Mouse (Mus musculus) limb, embryonic 13.5 days (tissue): Measurements from ENCODE around the gene Pdcd2. TPM values are rescaled to one million over a fixed set of nuclear protein-coding genes. Genes with fewer than 3 reads are reported as not detected.
A peak's percentile ranks its signal among the peaks of the same experiment; 100 is the strongest.

ENCODE experiments used
- ATAC-seq: fragments of 200-750 bp; cut with Nextera tagmentation; 2 replicates; pipeline ENCODE4 v1.8.0; 2017; ENCODE audit warnings: low read depth, moderate number of reproducible peaks, moderate TSS enrichment; ENCODE audit not compliant: low FRiP score
- H3K27ac ChIP-seq: fragments of 300-500 bp; sonication (generic); 2 replicates; pipeline ENCODE4 v1.5.1; 2015; ENCODE audit warnings: inconsistent platforms, mild to moderate bottlenecking, moderate library complexity
- H3K27me3 ChIP-seq: fragments of 300-500 bp; sonication (generic); 2 replicates; pipeline ENCODE4 v1.6.1; 2015; ENCODE audit warnings: mild to moderate bottlenecking, inconsistent platforms
- H3K36me3 ChIP-seq: fragments of 300-500 bp; sonication (generic); 2 replicates; pipeline ENCODE4 v1.6.1; 2015; ENCODE audit warnings: inconsistent platforms, mild to moderate bottlenecking, moderate library complexity
- H3K4me1 ChIP-seq: fragments of 300-500 bp; sonication (generic); 2 replicates; pipeline ENCODE4 v1.6.1; 2015; ENCODE audit warnings: inconsistent platforms
- H3K4me2 ChIP-seq: fragments of 300-500 bp; sonication (generic); replicated peaks from 2 replicates; pipeline ENCODE4 v1.6.1; 2015; ENCODE audit warnings: inconsistent platforms, mild to moderate bottlenecking, moderate library complexity
- H3K4me3 ChIP-seq: fragments of 300-500 bp; sonication (generic); 2 replicates; pipeline ENCODE4 v1.5.1; 2015; ENCODE audit warnings: moderate library complexity, mild to moderate bottlenecking, inconsistent platforms
- H3K9ac ChIP-seq: fragments of 300-500 bp; sonication (generic); 2 replicates; pipeline ENCODE4 v1.6.1; 2015; ENCODE audit warnings: mild to moderate bottlenecking, inconsistent platforms
- H3K9me3 ChIP-seq: fragments of 300-500 bp; sonication (generic); 2 replicates; pipeline ENCODE4 v1.6.1; 2016; ENCODE audit warnings: inconsistent platforms
- WGBS: fragments of 180-500 bp; shearing (Covaris S2); methylation state at CpG from one replicate; pipeline ENCODE4 v1.1.7; 2015; 5-methylcytosine and 5-hydroxymethylcytosine counted together
- polyA plus RNA-seq: library from polyadenylated mRNA; unstranded; fragments of >200 nt; fragmentation: Nextera tagmentation; extraction: Ambion mirVana; gene quantifications from 2 replicates; pipeline ENCODE4 v1.2.1, GENCODE M21; 2015

Pdcd2 gene
- polyA plus RNA-seq, 1 experiment from 2014 or later: 49.0 TPM

- Histone ChIP-seq H3K9ac (peak overlapping the region; percentile 88), H3K36me3 (peaks cover 32% of the 10 kb centered on the region), H3K9me3 (no peaks in the 10 kb centered on the region), H3K4me2 (peak overlapping the region; percentile 82), H3K4me1 (peaks cover 36% of the 10 kb centered on the region), H3K27me3 (no peaks in the 10 kb centered on the region), H3K27ac (peak overlapping the region; percentile 91), H3K4me3 (peak overlapping the region; percentile 93)
- ATAC-seq: peak; percentile 96
- WGBS: under 1% methylated on average over 50 of the region's 50 CpGs
Measured at GRCm38 (mm10) chr17:15497882-15498752, 29.0 kb downstream of the Pdcd2 start.

- no peak for ATAC-seq
- H3K36me3 ChIP-seq: peaks cover 64% of the 10 kb centered on the region
- 0 out of 2 replicates have a peak, but pooled peaks cover 3% of the 10 kb centered on the region for H3K4me1 ChIP-seq
- no peak overlapping the region for H3K4me2 ChIP-seq
- H3K4me3 ChIP-seq: no peak overlapping the region
- no peaks in the 10 kb centered on the region for H3K9me3 ChIP-seq
- WGBS: 93% methylated on average over 7 of the region's 7 CpGs
- H3K27me3 ChIP-seq: no peaks in the 10 kb centered on the region
- H3K27ac ChIP-seq: no peak overlapping the region
- no peak overlapping the region for H3K9ac ChIP-seq
Measured at GRCm38 (mm10) chr17:15490542-15490941, 36.6 kb downstream of the Pdcd2 start.

- Histone ChIP-seq H3K27ac (no peak overlapping the region), H3K36me3 (peaks cover 82% of the 10 kb centered on the region), H3K27me3 (no peaks in the 10 kb centered on the region), H3K9ac (no peak overlapping the region), H3K9me3 (no peaks in the 10 kb centered on the region), H3K4me3 (no peak overlapping the region), H3K4me1 (no peaks in the 10 kb centered on the region), H3K4me2 (no peak overlapping the region)
- WGBS: 89% methylated on average over 4 of the region's 4 CpGs
- ATAC-seq: no peak
Measured at GRCm38 (mm10) chr17:15472671-15473070, 54.4 kb downstream of the Pdcd2 start.

Other genes with a start within 250 kb of the Pdcd2 start
- 7.0 and 7.1 TPM in 2 replicates for gene Dll1, start 150.4 kb downstream of the Pdcd2 start, polyA plus RNA-seq
- 32.8 and 34.5 TPM in 2 replicates for gene Fam120b, start 131.1 kb downstream of the Pdcd2 start, polyA plus RNA-seq
- 252 and 265 TPM in 2 replicates for gene Psmb1, start 27.6 kb downstream of the Pdcd2 start, polyA plus RNA-seq
- gene Tbp, start 27.4 kb downstream of the Pdcd2 start, polyA plus RNA-seq: 50.8 and 52.9 TPM in 2 replicates
- gene Prdm9, start 37.1 kb upstream of the Pdcd2 start, polyA plus RNA-seq: 1.6 and 1.9 TPM in 2 replicates
- gene Chd1, start 177.7 kb upstream of the Pdcd2 start, polyA plus RNA-seq: 31.3 and 32.4 TPM in 2 replicates